Mouse (Mus musculus) left cerebral cortex, adult 18-20 months (tissue): ENCODE data around the gene Emp2. TPM values are rescaled to one million over a fixed set of nuclear protein-coding genes. Genes with fewer than 3 reads are reported as not detected.
"Not testable (repeated sequence)": the region's sequence is repeated elsewhere in the genome, so short reads cannot be mapped to it uniquely, and the experiment has no call there.

ENCODE experiments used
- DNase-seq, 2 experiments: peaks; one replicate each; pipeline ENCODE4 v3.0.0; 2021 to 2022; ENCODE audit warnings: low spot score in 2 of 2, mixed read lengths in 1 of 2
- total RNA-seq, 2 experiments: library from RNA; stranded (reverse); gene quantifications; 2 replicates each; pipeline ENCODE4 v1.2.3; 2021

Gene Emp2
- total RNA-seq, 2 experiments from 2014 or later, result 10.0 to 13.7 TPM

- no peak for DNase-seq
Observed at GRCm38 (mm10) chr16:10319914-10320569, 6.3 kb upstream of the Emp2 start.

- no peak for DNase-seq
Observed at GRCm38 (mm10) chr16:10317197-10317544, 3.4 kb upstream of the Emp2 start.

DNA sequence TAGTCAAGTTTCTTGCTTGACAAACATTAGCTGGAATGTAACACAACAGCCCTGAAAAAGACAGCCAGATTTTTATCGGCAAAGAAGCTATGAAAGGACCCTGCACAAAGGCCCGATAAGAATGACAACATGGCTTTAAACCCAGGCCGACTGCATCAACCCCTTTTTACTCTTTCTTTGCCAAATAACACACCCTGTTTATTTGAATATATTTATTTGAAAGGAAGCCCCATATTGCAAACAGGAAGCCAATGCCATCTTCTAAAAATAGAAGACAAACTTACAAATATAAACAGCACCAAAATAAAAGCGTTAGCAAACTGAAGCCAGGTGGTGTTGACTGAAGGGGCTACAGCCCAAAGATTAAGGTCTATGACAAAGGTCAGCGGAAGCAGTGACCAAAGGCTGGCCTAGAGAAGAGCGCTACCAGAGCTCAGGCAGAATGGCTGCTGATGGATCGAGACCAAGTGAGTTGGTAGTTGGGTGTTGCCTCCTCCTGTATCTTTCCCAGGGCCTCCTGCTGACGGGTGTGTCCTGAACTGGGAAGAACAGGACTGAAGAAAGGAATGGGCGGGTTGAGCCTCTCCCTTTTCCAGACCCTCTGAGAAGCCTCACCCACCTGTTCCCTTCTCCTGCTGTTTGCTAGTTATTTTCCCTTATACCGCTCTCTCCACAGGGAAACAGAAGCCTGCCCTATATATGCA, 2.9 kb upstream of the Emp2 start:
- no peak for DNase-seq

DNA sequence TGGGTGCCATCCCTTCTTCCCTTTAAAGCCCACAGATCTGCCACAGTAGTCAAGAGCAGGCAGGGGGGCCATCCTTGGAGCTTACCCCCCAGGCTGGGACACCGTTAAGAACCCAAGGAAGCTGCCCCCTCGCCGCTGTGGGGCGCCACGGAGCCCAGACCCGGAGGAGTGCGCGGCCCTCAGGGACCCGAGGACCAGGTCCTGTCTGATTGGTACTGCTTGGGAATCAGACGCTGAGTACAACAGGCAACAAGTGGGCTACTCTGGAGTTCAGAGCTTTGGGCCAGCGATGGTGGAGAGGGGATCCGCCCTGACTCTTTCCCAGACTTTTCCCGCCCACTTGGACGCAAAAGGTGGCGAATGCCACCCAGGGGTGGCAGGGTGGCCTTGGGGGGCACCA, 542 bp downstream of the Emp2 start:
- no peak for DNase-seq

DNA sequence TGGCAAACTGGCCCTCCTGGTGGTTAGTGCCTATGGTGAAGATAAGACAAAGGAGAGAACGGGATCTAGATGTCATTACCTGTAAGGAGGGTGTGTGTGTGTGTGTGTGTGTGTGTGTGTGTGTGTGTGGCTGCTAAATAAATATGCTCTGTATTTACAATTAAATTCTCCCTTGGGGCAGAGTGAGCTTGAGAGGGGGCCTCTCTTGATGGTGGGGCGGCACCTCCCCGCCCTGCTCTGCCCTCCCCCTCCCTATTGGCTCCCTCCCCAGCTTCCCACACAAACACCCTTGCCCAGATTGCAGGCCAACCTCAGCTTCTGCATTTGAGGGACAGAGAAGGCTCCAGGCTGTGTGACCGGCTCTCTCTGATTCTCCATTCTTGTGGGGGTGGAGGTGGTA, 1.8 kb downstream of the Emp2 start:
- no peak for DNase-seq

DNA sequence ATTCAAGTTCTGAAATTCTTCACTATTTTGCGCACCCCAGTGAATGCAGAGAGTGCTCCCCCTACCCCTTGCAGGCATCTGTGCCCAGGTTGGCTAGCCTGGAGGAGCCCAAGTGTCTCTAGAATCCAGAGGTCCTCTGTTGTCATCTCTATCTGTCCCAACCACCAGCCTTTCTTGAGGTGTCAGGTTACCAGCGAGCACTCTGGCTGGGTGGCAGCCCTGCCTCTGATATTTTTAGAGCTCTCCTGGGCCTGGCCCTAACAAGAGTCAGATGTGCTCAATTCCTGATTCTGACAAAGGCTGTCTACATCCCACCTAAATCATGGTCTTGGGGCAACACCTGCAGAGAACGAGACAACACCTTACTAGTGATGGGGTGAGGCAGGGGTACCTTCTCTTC, 2.7 kb downstream of the Emp2 start:
- DNase-seq, result no peak

GRCm38 (mm10) chr16:10310507-10310906, 3.3 kb downstream of the Emp2 start:
- DNase-seq, result no peak

- no peak for DNase-seq
Observed at GRCm38 (mm10) chr16:10307351-10307750, 6.4 kb downstream of the Emp2 start.

DNA sequence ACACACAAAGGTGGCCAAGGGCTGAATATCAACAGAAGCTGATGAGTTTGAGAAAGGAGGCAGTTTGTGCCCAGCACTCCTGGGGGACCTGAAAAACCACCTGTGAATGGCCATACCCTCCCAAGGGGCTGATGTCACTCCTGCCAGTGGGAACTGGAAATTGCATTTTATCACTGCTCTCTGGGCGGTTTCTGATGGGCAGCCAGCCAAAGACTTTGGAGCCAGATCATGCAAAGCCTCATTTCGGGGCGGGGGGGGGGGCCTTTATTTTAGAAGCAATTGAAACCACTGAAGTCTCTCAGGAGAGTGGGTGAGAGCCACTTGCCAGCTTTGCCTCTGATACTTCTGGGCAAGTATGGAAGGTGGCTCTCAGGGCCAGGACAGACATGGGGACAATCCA, 7.7 kb downstream of the Emp2 start:
- DNase-seq, result no peak

DNA sequence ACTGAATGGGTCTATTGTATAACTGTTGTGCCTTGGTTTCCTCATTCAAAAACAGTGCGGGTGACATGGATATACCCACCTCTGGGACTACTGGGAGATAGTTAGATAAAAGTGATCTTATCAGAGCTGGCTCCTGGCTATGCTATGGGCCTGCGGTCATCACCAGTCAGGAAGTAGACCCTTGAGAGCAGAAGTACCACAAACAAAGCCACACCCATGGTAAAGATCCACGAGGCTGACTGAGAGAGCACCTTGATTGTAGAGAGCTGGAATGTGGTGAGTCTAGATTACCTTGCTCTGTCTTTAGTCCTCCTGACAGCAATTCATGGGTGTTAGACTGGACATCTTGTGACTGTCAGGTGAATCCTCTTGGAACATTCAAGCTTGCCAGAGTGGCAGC, 12.4 kb downstream of the Emp2 start:
- no peak for DNase-seq

DNA sequence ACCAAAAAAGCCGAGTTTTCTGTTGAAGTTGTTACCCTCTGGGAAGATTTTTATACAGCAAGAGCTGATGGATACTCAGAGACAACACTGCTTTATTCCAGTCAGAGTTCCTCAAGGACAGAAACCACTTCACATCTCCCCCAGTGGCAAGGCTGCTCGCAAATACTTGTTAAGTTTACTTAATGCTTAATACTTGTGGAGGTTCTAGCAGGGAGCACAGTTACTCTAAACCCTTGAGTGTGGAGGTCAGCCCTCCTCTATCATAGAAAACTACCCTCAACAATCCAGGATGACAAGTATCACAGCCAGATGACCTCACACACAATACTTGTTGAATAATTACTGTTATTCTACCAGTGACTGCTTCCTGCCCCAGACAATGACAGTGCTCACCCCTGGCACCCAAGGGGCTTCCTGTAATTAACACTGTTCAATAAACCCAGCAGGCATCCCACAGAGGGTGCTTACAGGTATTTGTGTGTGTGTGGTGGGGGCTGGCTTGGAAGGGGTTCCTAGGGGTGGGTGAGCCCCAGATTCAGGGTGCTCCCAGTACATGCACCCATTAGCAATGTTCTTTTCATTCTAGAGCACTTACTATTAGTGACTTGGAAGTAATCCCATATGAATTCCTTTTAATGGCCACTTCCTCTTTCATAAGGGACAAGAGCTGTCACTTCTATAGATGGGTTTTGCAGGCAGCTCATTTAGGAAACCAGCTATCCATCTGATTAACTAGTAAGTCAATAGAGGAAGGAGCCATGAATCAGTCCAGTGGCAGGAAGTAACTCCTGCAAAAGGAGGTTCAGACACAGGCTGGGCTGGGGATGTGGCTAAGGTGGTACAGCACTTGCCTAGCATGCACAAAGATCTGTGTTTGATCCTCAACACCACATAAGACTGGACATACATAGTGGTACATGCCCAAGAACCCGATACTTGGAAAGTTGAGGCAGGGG, 13.3 kb downstream of the Emp2 start:
- DNase-seq, result no peak

GRCm38 (mm10) chr16:10299637-10300036, 14.1 kb downstream of the Emp2 start:
- no peak for DNase-seq

GRCm38 (mm10) chr16:10297696-10298644, 15.8 kb downstream of the Emp2 start:
- DNase-seq, result no peak

DNA sequence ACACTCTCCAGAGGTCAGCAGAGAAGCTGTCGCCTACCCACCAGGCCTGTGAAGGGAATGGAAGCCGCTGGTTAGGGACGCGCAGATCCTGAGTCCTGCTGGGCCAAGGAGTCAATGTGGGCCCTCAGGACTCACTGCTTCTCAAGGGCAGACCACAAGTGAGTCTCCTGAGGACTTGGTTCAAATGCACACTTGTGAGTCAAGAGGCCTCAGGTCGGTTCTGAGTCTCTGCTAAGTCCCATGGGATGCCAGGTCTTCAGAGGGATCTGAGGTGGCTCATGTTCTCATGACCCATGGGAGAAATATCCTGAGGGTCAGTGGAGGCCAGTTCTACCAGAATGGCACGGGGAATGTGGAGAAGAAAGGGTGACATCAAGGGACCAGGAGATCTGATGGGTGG, 25.7 kb downstream of the Emp2 start:
- DNase-seq, result no peak

GRCm38 (mm10) chr16:10286513-10287268, 27.1 kb downstream of the Emp2 start:
- DNase-seq, result peak; percentile 12 to 24

- DNase-seq, result no peak
Observed at GRCm38 (mm10) chr16:10281890-10282289, 31.9 kb downstream of the Emp2 start.

DNA sequence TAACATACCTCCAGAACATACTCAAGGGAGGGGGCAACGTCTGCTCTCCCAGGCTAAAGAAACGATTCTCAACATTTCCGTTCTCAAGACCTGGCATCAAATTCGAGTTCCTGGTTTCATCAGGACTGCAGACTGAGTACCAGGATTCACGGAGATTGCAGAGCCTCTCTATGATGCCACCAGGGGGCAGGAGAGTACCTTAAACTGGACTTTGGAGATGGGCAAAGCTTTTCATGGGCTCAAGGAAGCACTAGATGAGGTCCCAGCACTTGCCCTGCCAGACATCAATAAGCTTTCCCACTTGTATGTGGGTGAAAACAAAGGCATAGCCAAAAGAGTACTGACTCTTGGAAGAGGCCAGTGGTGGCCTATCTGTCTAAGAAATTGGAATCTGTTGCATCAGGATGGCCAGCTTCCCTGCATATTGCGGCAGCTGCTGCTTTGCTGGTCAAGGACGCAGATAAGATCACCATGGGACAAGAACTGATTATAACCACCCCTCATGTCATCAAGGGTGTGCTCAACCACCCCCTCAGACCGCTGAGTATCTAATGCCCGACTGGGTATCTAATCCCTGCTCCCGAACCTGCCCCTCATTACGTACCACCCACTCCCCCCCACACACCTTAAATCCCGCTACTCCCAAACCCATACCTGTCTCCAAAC, 33.3 kb downstream of the Emp2 start:
- DNase-seq, result peak; percentile 87 to 93

DNA sequence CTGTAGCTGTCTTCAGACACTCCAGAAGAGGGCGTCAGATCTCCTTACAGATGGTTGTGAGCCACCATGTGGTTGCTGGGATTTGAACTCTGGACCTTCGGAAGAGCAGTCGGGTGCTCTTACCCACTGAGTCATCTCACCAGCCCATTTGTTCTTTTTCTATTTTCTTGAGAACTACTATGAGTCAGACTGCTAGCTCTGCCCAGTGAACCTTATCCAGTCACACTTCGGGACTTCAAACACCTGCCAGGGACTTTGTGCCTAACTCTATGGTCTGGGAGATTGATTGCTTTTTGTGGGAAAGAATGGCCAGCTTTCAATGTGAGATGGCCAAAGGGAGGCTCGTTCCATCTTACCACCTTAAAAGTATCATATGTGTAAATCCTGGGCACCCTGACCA, 37.0 kb downstream of the Emp2 start:
- not testable (repeated sequence) for DNase-seq

DNA sequence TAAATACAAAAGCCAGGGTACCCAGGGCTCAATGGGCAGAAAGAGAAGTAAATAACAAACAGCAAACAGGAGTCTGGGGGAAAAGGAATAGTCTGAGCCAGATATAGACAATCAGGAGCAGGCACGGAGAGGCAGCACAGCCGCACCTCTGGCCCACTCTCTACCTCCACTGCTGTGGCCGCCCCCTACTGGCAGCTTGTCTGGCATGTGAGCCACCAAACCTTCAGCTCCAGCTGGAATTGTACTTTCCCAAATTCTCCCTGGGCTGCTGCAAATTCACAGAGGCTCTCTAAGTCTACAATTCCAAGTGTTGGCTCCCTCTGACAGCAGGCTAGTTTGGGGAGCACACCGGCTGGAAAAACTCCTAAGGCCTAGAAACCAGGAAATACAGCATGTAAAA, 39.3 kb downstream of the Emp2 start:
- no peak for DNase-seq

- DNase-seq, result peak; percentile 31 to 67
Observed at GRCm38 (mm10) chr16:10272256-10272655, 41.5 kb downstream of the Emp2 start.
